ENCODE assay signal across 8 mouse cellular contexts in genomic region chr11:94866176-94866967, GRCm38 (mm10).
A peak's percentile ranks its signal among the peaks of the same experiment; 100 is the strongest.
DNase-seq lines count a peak whose midpoint lies in the region; ATAC-seq lines count a peak whose summit lies in the region.

No protein-coding gene starts in this region.

- DNase-seq in CD4-positive helper T cell, adult 2 months (ENCODE audit: low read depth, low spot score) = peak; percentile 49
- DNase-seq in adrenal gland, postnatal 10 days = peak; percentile 86
- peak; percentile 89 for DNase-seq in embryonic facial prominence, embryonic 10.5 days (ENCODE audit: low spot score)
- DNase-seq in heart, adult 11 months = peak; percentile 96
- peak; percentile 74 for DNase-seq in ovary, postnatal 36 days (ENCODE audit: low spot score)
- peak; percentile 59 for DNase-seq in thymus, postnatal 14 days

- H3K4me2 ChIP-seq in kidney, embryonic 14.5 days (replicated peaks; ENCODE audit: low read depth, low read length) = no peak overlapping the region
- no peak overlapping the region for H3K4me2 ChIP-seq in limb, embryonic 15.5 days

- H3K9ac ChIP-seq in kidney, embryonic 14.5 days (ENCODE audit: low read depth, low read length) = no peak overlapping the region
- no peak overlapping the region for H3K9ac ChIP-seq in limb, embryonic 15.5 days

- H3K27me3 ChIP-seq in embryonic facial prominence, embryonic 10.5 days (replicated peaks; ENCODE audit: low read depth, poor library complexity, severe bottlenecking) = peaks cover 10% of the 10 kb centered on the region; the same call in 1 of the 2 replicates
- H3K27me3 ChIP-seq in kidney, embryonic 14.5 days (ENCODE audit: control insufficient read depth, insufficient read depth, low read length) = no peaks in the 10 kb centered on the region
- no peaks in the 10 kb centered on the region for H3K27me3 ChIP-seq in limb, embryonic 15.5 days

- peak; percentile 82 for ATAC-seq in kidney, embryonic 14.5 days (ENCODE audit: low FRiP score, low TSS enrichment)
- peak; percentile 68; the same call in 1 of the 2 replicates for ATAC-seq in limb, embryonic 15.5 days (ENCODE audit: insufficient number of reproducible peaks, low FRiP score, low TSS enrichment, low read depth)

- H3K4me1 ChIP-seq in embryonic facial prominence, embryonic 10.5 days = peaks cover 13% of the 10 kb centered on the region
- no peaks in the 10 kb centered on the region for H3K4me1 ChIP-seq in kidney, embryonic 14.5 days (ENCODE audit: control insufficient read depth, insufficient read depth, low read length)
- H3K4me1 ChIP-seq in limb, embryonic 15.5 days = peaks cover 26% of the 10 kb centered on the region

- H3K9me3 ChIP-seq in embryonic facial prominence, embryonic 10.5 days = no peaks in the 10 kb centered on the region
- no peaks in the 10 kb centered on the region for H3K9me3 ChIP-seq in kidney, embryonic 14.5 days (ENCODE audit: control insufficient read depth, low read length)
- no peaks in the 10 kb centered on the region for H3K9me3 ChIP-seq in limb, embryonic 15.5 days

- no peaks in the 10 kb centered on the region for H3K36me3 ChIP-seq in embryonic facial prominence, embryonic 10.5 days (replicated peaks)
- no peaks in the 10 kb centered on the region for H3K36me3 ChIP-seq in kidney, embryonic 14.5 days (ENCODE audit: control insufficient read depth, insufficient read depth, low read length)
- no peaks in the 10 kb centered on the region for H3K36me3 ChIP-seq in limb, embryonic 15.5 days

- no peak overlapping the region for H3K27ac ChIP-seq in embryonic facial prominence, embryonic 10.5 days (replicated peaks)
- no peak overlapping the region for H3K27ac ChIP-seq in kidney, embryonic 14.5 days (ENCODE audit: low read depth, low read length)
- H3K27ac ChIP-seq in limb, embryonic 15.5 days = no peak overlapping the region

- no peak overlapping the region for H3K4me3 ChIP-seq in embryonic facial prominence, embryonic 10.5 days
- no peak overlapping the region for H3K4me3 ChIP-seq in kidney, embryonic 14.5 days (ENCODE audit: low read length)
- H3K4me3 ChIP-seq in limb, embryonic 15.5 days = no peak overlapping the region

- 16% methylated on average over 9 of the region's 9 CpGs for WGBS in embryonic facial prominence, embryonic 10.5 days
- 18% methylated on average over 9 of the region's 9 CpGs for WGBS in kidney, embryonic 14.5 days
- WGBS in limb, embryonic 15.5 days = 12% methylated on average over 9 of the region's 9 CpGs
